Mouse (Mus musculus) G1E (cell line): ENCODE measurements around the gene Mmp2. TPM values are rescaled to one million over a fixed set of nuclear protein-coding genes. Genes with fewer than 3 reads are reported as not detected.
"Not testable (repeated sequence)": the region's sequence is repeated elsewhere in the genome, so short reads cannot be mapped to it uniquely, and the experiment has no call there.

Experiments
- ATAC-seq: 2 replicates; pipeline ENCODE4 v1.8.0; 2016; ENCODE audit warnings: mild to moderate bottlenecking; ENCODE audit not compliant: insufficient number of reproducible peaks, poor library complexity, low FRiP score, severe bottlenecking; ENCODE audit errors: extremely low read depth
- DNase-seq: peaks from one replicate; pipeline ENCODE4 v3.0.0; 2012; ENCODE audit warnings: low spot score
- H3K27me3 ChIP-seq: 2 replicates; pipeline ENCODE4 v1.6.1; 2012; ENCODE audit warnings: mild to moderate bottlenecking, low read length, inconsistent platforms; ENCODE audit not compliant: insufficient read depth
- H3K36me3 ChIP-seq: replicated peaks from 2 replicates; pipeline ENCODE3; 2012; ENCODE audit warnings: mild to moderate bottlenecking, inconsistent platforms
- H3K4me1 ChIP-seq: 2 replicates; pipeline ENCODE4 v1.6.1; 2012; ENCODE audit warnings: low read depth, low read length, inconsistent platforms, mixed read lengths; ENCODE audit not compliant: insufficient read depth
- H3K4me3 ChIP-seq: 2 replicates; pipeline ENCODE4 v1.5.1; 2012; ENCODE audit warnings: low read depth, mild to moderate bottlenecking, inconsistent platforms, low read length, moderate library complexity, mixed read lengths
- H3K9me3 ChIP-seq: replicated peaks from 2 replicates; pipeline ENCODE4 v1.6.1; 2012; ENCODE audit warnings: inconsistent platforms
- CTCF ChIP-seq: IDR thresholded peaks from 2 replicates; pipeline ENCODE4 v1.5.1; 2012; ENCODE audit warnings: low read depth, low read length, inconsistent platforms, mixed read lengths
- GATA1 ChIP-seq: IDR thresholded peaks from 2 replicates; pipeline ENCODE4 v1.6.1; 2012; ENCODE audit warnings: borderline replicate concordance, low read length, inconsistent platforms, mixed read lengths
- GATA2 ChIP-seq: IDR thresholded peaks from 2 replicates; pipeline ENCODE4 v1.6.1; 2012; ENCODE audit warnings: low read depth, low read length, inconsistent platforms, borderline replicate concordance
- POLR2AphosphoS5 ChIP-seq: IDR thresholded peaks from 2 replicates; pipeline ENCODE4 v1.6.1; 2012; ENCODE audit warnings: low read depth, low read length, inconsistent platforms; ENCODE audit not compliant: insufficient replicate concordance
- TAL1 ChIP-seq: conservative IDR thresholded peaks from 2 replicates; pipeline ENCODE4 v1.6.1; 2012; ENCODE audit warnings: low read depth, low read length, inconsistent platforms, mixed read lengths
- polyA plus RNA-seq: library from polyadenylated mRNA; stranded (reverse); fragments of >175 nt; gene quantifications from 2 replicates; pipeline ENCODE4 v1.2.3, GENCODE M21; 2012
- total RNA-seq, 2 experiments: library from RNA; stranded (forward) in 1 of 2; stranded (reverse) in 1 of 2; fragments of 200-1000 nt in 1 of 2; fragments of >200 nt in 1 of 2; fragmentation: Nextera tagmentation in 1 of 2; gene quantifications; 2 replicates each; pipeline ENCODE4 v1.2.3; 2014 to 2017

Mmp2 gene
- total and polyA plus RNA-seq, 3 experiments = 0.05 TPM; not detected in 2

DNA sequence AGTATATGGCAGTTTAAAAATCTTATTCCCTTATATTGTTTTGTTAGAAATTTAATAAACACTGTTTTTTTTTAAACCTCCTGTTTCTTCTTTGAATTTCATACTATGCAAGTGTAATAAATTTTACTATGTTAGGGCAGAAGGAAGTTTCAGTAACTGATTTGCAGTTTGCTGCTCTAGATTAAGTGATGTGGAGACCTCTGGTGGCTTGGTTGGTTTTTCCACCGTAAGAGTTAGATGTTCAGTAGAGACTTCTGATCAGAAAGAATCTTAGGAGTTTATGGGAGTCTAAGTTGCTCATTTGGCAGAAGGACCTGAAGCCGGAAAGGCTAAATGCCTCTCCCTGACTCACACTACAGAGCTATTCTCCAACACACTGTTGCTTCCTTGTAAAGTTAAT is 56.7 kb downstream of the Mmp2 start:
- Histone ChIP-seq H3K36me3 (no peaks in the 10 kb centered on the region), H3K4me1 (no peaks in the 10 kb centered on the region), H3K9me3 (peaks cover 23% of the 10 kb centered on the region), H3K4me3 (no peak overlapping the region), H3K27me3 (no peaks in the 10 kb centered on the region)
- DNase-seq (no peak), ATAC-seq (no peak)
- TF ChIP-seq GATA1 (no peak), CTCF (no peak), GATA2 (no peak), TAL1 (no peak), POLR2AphosphoS5 (no peak)

GRCm38 (mm10) chr8:92892216-92892615 is 65.1 kb downstream of the Mmp2 start:
- not testable (repeated sequence) for DNase-seq, H3K4me3 ChIP-seq, H3K4me1 ChIP-seq, H3K27me3 ChIP-seq, ATAC-seq, H3K36me3 ChIP-seq
- peaks cover 26% of the 10 kb centered on the region for H3K9me3 ChIP-seq

DNA sequence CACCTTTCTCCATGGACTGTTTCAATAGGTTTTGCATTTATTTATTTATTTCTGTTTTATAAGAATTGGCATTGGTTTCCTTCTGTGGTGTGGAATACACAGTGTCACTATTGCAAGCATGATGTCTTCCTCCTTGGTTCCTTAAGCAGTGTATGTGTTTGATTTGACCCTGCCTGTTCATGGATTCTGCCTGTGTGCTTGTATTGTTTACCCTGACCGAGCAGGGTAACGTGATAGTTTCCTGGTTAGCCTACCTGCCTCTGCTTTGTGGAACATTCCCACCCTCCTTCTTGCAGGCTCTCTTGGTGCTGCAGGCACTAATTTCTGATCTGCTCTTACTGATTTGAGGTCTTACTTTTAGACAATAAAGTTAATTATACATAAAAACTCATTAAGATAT is 66.8 kb downstream of the Mmp2 start:
- ATAC-seq = no peak
- H3K4me1 ChIP-seq = no peaks in the 10 kb centered on the region
- peaks cover 23% of the 10 kb centered on the region for H3K9me3 ChIP-seq
- TF ChIP-seq POLR2AphosphoS5 (no peak), TAL1 (no peak), GATA1 (no peak), GATA2 (no peak), CTCF (no peak)
- no peaks in the 10 kb centered on the region for H3K27me3 ChIP-seq
- no peaks in the 10 kb centered on the region for H3K36me3 ChIP-seq
- no peak for DNase-seq
- no peak overlapping the region for H3K4me3 ChIP-seq

- DNase-seq = no peak
- TF ChIP-seq POLR2AphosphoS5 (no peak), TAL1 (no peak), GATA1 (no peak), CTCF (no peak), GATA2 (no peak)
- no peaks in the 10 kb centered on the region for H3K4me1 ChIP-seq
- H3K4me3 ChIP-seq = no peak overlapping the region
- peaks cover 23% of the 10 kb centered on the region for H3K9me3 ChIP-seq
- ATAC-seq = no peak
- H3K27me3 ChIP-seq = no peaks in the 10 kb centered on the region
- no peaks in the 10 kb centered on the region for H3K36me3 ChIP-seq
These were observed 68.0 kb downstream of the Mmp2 start for GRCm38 (mm10) chr8:92895053-92895452.

DNA sequence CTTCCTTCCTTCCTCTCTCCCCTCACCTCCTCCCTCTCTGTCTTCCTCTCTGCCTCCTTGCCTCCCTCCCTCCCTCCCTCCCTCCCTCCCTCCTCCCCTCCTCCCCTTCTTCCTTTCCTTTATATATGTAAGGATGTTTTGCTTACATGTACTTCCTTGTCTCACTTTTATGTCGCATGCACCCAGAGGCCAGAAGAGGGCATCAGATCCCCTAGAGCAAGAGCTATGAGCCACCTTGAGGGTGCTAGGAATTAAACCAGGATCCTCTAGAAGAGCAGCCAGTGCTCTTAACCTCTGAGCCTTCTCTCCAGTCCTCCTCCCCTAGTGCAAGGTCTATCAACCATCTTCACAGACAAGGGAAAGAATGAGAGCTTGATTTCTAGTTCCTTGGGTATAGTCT is 69.0 kb downstream of the Mmp2 start:
- H3K27me3 ChIP-seq = no peaks in the 10 kb centered on the region
- TF ChIP-seq GATA1 (no peak), CTCF (no peak), POLR2AphosphoS5 (no peak), TAL1 (no peak), GATA2 (no peak)
- H3K4me3 ChIP-seq = no peak overlapping the region
- H3K4me1 ChIP-seq = no peaks in the 10 kb centered on the region
- H3K36me3 ChIP-seq = no peaks in the 10 kb centered on the region
- H3K9me3 ChIP-seq = peaks cover 23% of the 10 kb centered on the region
- ATAC-seq (no peak), DNase-seq (no peak)

GRCm38 (mm10) chr8:92896611-92897010 is 69.5 kb downstream of the Mmp2 start:
- Histone ChIP-seq H3K4me1 (no peaks in the 10 kb centered on the region), H3K36me3 (no peaks in the 10 kb centered on the region), H3K4me3 (no peak overlapping the region), H3K9me3 (peaks cover 28% of the 10 kb centered on the region), H3K27me3 (no peaks in the 10 kb centered on the region)
- DNase-seq (no peak), ATAC-seq (no peak)
- TF ChIP-seq CTCF (no peak), GATA1 (no peak), GATA2 (no peak), POLR2AphosphoS5 (no peak), TAL1 (no peak)

GRCm38 (mm10) chr8:92897794-92898193 is 70.7 kb downstream of the Mmp2 start:
- Histone ChIP-seq H3K9me3 (peaks cover 34% of the 10 kb centered on the region), H3K36me3 (no peaks in the 10 kb centered on the region), H3K4me3 (no peak overlapping the region), H3K4me1 (no peaks in the 10 kb centered on the region), H3K27me3 (no peaks in the 10 kb centered on the region)
- no peak for DNase-seq
- no peak for ATAC-seq
- no peak for TF ChIP-seq GATA1
- TF ChIP-seq POLR2AphosphoS5 = no peak
